Mouse (Mus musculus) G1E (cell line): ENCODE results near the gene Gm43302.
"Not testable (repeated sequence)": the region's sequence is repeated elsewhere in the genome, so short reads cannot be mapped to it uniquely, and the experiment has no call there.

Experiments
- CTCF ChIP-seq: IDR thresholded peaks from 2 replicates; pipeline ENCODE4 v1.5.1; 2012; ENCODE audit warnings: low read depth, low read length, inconsistent platforms, mixed read lengths
- GATA2 ChIP-seq: IDR thresholded peaks from 2 replicates; pipeline ENCODE4 v1.6.1; 2012; ENCODE audit warnings: low read depth, low read length, inconsistent platforms, borderline replicate concordance
- TAL1 ChIP-seq: conservative IDR thresholded peaks from 2 replicates; pipeline ENCODE4 v1.6.1; 2012; ENCODE audit warnings: low read depth, low read length, inconsistent platforms, mixed read lengths

GRCm38 (mm10) chr5:105290921-105291320, 2.6 kb downstream of the Gm43302 start:
- TF ChIP-seq CTCF, TAL1, GATA2: not testable (repeated sequence)
